Mouse (Mus musculus) stomach, embryonic 14.5 days (tissue): Measurements from ENCODE around the gene Sirt1. TPM values are rescaled to one million over a fixed set of nuclear protein-coding genes. Genes with fewer than 3 reads are reported as not detected.
"Not testable (repeated sequence)": the region's sequence is repeated elsewhere in the genome, so short reads cannot be mapped to it uniquely, and the experiment has no call there.

Experiments used
- ATAC-seq: fragments of 200-750 bp; cut with Nextera tagmentation; 2 replicates; pipeline ENCODE4 v1.8.0; 2017; ENCODE audit warnings: low read depth, moderate TSS enrichment; ENCODE audit not compliant: insufficient number of reproducible peaks, insufficient read depth, low FRiP score
- H3K27ac ChIP-seq: fragments of 300-500 bp; sonication (generic); 2 replicates; pipeline ENCODE4 v1.5.1; 2014; ENCODE audit warnings: mild to moderate bottlenecking, low read length, moderate library complexity, mixed read lengths
- H3K27me3 ChIP-seq: fragments of 300-500 bp; sonication (generic); 2 replicates; pipeline ENCODE4 v1.6.1; 2014; ENCODE audit warnings: low read length, control low read depth, mixed read lengths; ENCODE audit not compliant: control insufficient read depth, insufficient read depth
- H3K36me3 ChIP-seq: fragments of 300-500 bp; sonication (generic); 2 replicates; pipeline ENCODE4 v1.6.1; 2014; ENCODE audit warnings: mild to moderate bottlenecking, control low read depth, low read length, moderate library complexity, mixed read lengths; ENCODE audit not compliant: control insufficient read depth, insufficient read depth
- H3K4me1 ChIP-seq: fragments of 300-500 bp; sonication (generic); 2 replicates; pipeline ENCODE4 v1.6.1; 2014; ENCODE audit warnings: low read length, control low read depth, mixed read lengths; ENCODE audit not compliant: control insufficient read depth, insufficient read depth
- H3K4me2 ChIP-seq: fragments of 300-500 bp; sonication (generic); replicated peaks from 2 replicates; pipeline ENCODE4 v1.6.1; 2014; ENCODE audit warnings: low read depth, low read length, control low read depth
- H3K4me3 ChIP-seq: fragments of 300-500 bp; sonication (generic); 2 replicates; pipeline ENCODE4 v1.5.1; 2014; ENCODE audit warnings: low read depth, low read length, control low read depth
- H3K9ac ChIP-seq: fragments of 300-500 bp; sonication (generic); replicated peaks from 2 replicates; pipeline ENCODE4 v1.6.1; 2014; ENCODE audit warnings: low read depth, mild to moderate bottlenecking, control low read depth, low read length, moderate library complexity, mixed read lengths
- H3K9me3 ChIP-seq: fragments of 300-500 bp; sonication (generic); 2 replicates; pipeline ENCODE4 v1.6.1; 2016; ENCODE audit warnings: low read depth, low read length, control low read depth; ENCODE audit not compliant: control insufficient read depth
- WGBS: fragments of 180-500 bp; shearing (Covaris S2); extraction: QIAGEN DNeasy Blood & Tissue Kit; methylation state at CpG from one replicate; pipeline ENCODE4 v1.1.7; 2014; 5-methylcytosine and 5-hydroxymethylcytosine counted together
- polyA plus RNA-seq: library from polyadenylated mRNA; unstranded; fragments of >200 nt; fragmentation: Nextera tagmentation; extraction: Ambion mirVana; gene quantifications from 2 replicates; pipeline ENCODE4 v1.2.1, GENCODE M21; 2014

The Sirt1 gene
- polyA plus RNA-seq, 1 experiment from 2014 or later: 8.1 TPM

DNA sequence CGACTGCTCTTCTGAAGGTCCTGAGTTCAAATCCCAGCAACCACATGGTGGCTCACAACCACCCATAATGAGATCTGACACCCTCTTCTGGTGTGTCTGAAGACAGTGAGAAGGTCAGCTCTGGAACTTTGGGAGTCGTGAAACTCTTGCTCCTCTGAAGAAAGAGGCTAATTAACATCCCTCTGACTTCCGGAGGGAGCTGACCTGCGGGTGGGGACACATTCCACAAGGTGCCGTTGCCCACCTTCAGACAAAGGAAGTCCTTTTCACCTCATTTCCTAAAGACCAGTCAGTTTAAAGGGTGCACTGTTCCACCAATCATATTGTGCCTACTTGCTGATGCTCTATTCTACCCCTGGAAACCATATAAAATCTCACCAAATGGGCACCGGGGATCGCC is 30.4 kb downstream of the Sirt1 start:
- not testable (repeated sequence) for H3K4me1 ChIP-seq, H3K4me2 ChIP-seq, H3K9me3 ChIP-seq, ATAC-seq, H3K4me3 ChIP-seq, H3K27me3 ChIP-seq, H3K36me3 ChIP-seq, H3K9ac ChIP-seq, H3K27ac ChIP-seq
- WGBS: 79% methylated on average over 7 of the region's 7 CpGs

DNA sequence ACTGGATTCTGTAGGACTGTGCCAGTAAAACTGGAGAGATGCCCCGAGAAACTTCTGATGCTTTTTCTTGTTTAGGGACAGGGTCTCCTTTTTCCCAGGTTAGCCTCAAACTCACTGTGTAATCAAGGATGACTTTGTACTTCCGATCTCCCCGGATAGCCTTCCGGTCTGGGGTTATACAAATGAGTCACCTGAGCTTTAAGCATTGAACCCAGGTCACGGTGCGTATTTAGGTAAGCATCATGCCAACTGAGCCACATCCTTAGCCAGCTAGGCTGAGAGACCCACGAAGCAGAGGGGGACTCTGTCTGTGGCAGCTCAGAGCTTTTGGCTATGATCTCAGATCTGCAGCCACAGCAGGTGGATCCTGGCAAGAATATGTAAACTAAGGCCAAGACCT is 30.8 kb downstream of the Sirt1 start:
- Histone ChIP-seq H3K27ac (no peak overlapping the region), H3K36me3 (no peaks in the 10 kb centered on the region), H3K4me1 (no peaks in the 10 kb centered on the region), H3K9ac (no peak overlapping the region), H3K27me3 (no peaks in the 10 kb centered on the region), H3K4me3 (no peak overlapping the region), H3K9me3 (no peaks in the 10 kb centered on the region), H3K4me2 (no peak overlapping the region)
- ATAC-seq: no peak
- 88% methylated on average over 7 of the region's 7 CpGs for WGBS

DNA sequence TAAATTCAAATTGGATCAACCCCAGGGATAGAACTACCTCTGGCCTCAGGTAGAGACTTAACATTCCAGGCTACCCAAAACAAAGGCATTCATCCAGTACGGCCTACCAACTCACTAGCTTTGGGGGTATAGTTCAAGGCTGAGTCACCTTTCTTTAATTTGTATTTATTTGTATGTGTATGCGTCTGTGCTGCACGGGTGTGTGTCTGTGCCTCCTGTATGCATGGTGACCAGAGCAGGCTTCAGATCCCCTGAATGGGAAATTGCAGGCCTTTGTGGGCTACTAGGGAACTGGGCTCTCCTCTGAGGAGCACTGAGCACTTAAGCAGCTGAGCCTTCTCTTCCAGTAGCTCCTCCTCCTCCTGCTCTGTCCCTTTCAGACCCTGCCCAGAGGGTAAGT is 33.2 kb downstream of the Sirt1 start:
- Histone ChIP-seq H3K4me2 (no peak overlapping the region), H3K27ac (no peak overlapping the region), H3K36me3 (no peaks in the 10 kb centered on the region), H3K4me3 (no peak overlapping the region), H3K9ac (no peak overlapping the region), H3K9me3 (no peaks in the 10 kb centered on the region), H3K4me1 (no peaks in the 10 kb centered on the region), H3K27me3 (no peaks in the 10 kb centered on the region)
- WGBS: 67% methylated on average over 3 of the region's 3 CpGs
- no peak for ATAC-seq

DNA sequence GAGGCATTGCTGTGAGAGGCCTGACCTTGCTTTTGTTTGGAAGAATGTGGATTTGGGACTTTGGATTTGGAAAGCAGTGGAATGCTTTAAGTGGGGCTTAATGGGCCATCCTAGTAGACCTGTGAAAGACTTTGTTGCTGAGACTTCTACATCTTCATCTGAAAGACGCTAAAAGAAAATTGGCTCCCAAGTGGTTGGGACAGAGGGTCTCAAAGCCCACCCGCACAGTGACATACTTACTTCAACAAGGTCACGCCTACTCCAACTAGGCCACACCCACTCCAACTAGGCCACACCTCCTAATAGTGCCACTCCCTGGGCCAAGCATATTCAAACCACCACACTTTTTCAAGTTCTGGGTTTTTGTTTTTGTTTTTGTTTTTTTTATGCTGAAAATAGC is 36.8 kb downstream of the Sirt1 start:
- Histone ChIP-seq H3K9me3 (no peaks in the 10 kb centered on the region), H3K27me3 (no peaks in the 10 kb centered on the region), H3K4me3 (no peak overlapping the region), H3K4me2 (no peak overlapping the region), H3K4me1 (no peaks in the 10 kb centered on the region), H3K9ac (no peak overlapping the region), H3K27ac (no peak overlapping the region), H3K36me3 (no peaks in the 10 kb centered on the region)
- ATAC-seq: no peak
- WGBS: 94% methylated on average over 3 of the region's 3 CpGs

DNA sequence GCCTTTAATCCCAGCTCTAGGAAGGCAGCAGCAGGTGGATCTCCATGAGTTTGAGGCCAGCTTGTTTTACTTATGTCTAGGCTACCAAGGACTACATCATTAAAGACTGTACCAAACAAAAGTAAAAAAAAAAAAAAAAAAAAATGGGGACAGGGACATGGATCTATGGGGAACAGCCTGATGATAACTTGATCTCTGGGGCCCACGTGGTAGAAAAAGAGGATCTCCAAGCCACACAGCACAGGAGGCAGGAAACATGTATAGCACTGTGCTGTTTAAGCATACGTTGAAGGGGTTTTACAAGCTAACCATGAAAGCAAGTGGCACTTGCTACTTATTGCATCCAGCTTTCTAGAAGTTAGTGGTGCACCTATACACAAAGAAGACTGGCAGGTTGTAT is 40.2 kb downstream of the Sirt1 start:
- H3K9ac ChIP-seq: no peak overlapping the region
- 83% methylated on average over 2 of the region's 2 CpGs for WGBS
- peaks cover 11% of the 10 kb centered on the region; the same call in 1 of the 2 replicates for H3K4me1 ChIP-seq
- no peaks in the 10 kb centered on the region for H3K27me3 ChIP-seq
- no peaks in the 10 kb centered on the region for H3K9me3 ChIP-seq
- no peaks in the 10 kb centered on the region for H3K36me3 ChIP-seq
- no peak overlapping the region for H3K27ac ChIP-seq
- no peak for ATAC-seq
- H3K4me2 ChIP-seq: no peak overlapping the region
- H3K4me3 ChIP-seq: no peak overlapping the region

DNA sequence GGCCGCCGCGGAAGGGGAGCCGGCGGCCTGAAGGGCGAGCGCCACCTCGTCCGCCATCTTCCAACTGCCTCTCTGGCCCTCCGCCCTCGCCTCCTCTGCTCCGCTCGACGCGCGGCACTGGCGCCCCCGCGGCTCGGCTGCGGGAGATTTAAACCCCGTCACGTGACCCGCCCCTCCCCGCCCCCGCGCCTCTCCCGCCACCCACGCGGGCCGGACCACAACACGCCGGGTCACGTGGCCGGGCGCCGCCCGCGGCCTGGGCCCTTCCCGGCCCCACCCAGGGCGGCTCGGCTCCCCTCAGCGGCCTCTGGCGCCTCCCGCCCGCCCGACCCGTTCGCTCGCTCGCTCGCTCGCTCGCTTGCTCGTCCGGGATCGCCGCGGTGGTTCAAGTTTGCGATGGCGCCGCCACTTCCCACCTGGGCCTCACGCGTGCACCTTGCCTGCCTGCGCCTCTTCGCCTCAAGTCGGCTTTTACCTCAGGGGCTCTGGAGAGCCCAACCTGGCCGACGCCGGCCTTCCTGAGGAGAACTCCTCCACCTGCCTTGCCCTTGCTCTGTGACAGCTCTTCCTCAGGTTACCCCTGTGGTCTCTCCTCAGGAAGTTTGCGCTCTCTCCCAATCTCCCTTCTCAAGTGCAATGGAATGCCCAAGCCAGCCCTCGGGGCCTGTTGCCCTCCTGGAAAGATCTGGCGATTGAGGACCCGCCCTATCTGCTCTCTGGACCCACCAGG is 42.4 kb downstream of the Sirt1 start:
- H3K27me3 ChIP-seq: no peaks in the 10 kb centered on the region
- H3K4me2 ChIP-seq: peak overlapping the region; percentile 75
- no peaks in the 10 kb centered on the region for H3K9me3 ChIP-seq
- peak; percentile 97 for ATAC-seq
- peak overlapping the region; percentile 92 for H3K9ac ChIP-seq
- H3K4me3 ChIP-seq: peak overlapping the region; percentile 55
- H3K36me3 ChIP-seq: peaks cover 9% of the 10 kb centered on the region; the same call in 1 of the 2 replicates
- H3K4me1 ChIP-seq: peaks cover 11% of the 10 kb centered on the region; the same call in 1 of the 2 replicates
- peak overlapping the region; percentile 84 for H3K27ac ChIP-seq
- under 1% methylated on average over 42 of the region's 74 CpGs for WGBS

DNA sequence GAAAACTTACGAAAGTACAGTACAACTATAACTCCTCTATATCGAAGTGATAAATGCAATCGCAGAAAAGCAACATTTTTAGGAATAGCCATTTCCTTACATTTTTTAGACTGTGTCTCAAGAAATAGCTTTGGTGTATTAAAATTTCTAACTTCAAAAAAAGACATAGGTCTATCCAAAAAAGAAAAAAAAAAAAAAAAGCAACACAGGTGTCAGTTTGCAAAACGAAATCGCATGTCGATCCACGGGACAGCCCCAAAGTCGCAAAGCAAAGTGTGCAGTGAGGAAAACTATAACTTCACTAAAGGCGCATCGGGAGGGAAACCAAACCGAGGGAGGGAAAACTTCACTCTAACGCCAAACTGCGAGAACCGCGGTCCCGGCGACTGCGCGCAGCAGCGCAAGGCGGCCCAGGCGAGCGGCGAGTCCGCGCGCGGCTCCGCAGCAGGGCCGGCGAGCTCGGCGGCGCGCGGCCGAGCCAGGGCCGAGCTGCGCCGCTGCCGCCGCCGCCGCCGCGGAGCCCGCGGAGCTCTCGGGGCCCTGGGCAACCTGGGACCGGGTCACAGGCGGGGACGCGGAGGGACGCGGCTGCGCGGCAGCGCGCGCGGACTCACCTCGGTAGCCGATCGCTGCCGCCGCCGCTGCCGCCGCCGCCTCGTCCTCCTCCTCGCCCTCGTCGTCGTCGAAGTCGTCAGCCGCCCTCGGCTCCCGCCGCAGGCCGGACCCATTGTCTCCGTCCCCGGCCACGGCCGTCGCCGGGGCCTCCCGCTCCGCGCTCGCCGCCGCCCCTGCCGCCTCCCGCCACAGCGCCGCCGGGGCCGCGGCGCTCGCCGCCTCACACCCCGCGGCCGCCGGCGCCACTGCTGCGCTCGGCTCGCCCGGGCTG is 43.3 kb downstream of the Sirt1 start:
- Histone ChIP-seq H3K9ac (peak overlapping the region; percentile 92), H3K36me3 (peaks cover 12% of the 10 kb centered on the region; the same call in 1 of the 2 replicates), H3K4me1 (peaks cover 11% of the 10 kb centered on the region; the same call in 1 of the 2 replicates), H3K27me3 (no peaks in the 10 kb centered on the region), H3K4me2 (peak overlapping the region; percentile 75), H3K4me3 (peak overlapping the region; percentile 55), H3K27ac (peak overlapping the region; percentile 84), H3K9me3 (no peaks in the 10 kb centered on the region)
- under 1% methylated on average over 96 of the region's 113 CpGs for WGBS
- ATAC-seq: peak; percentile 77

DNA sequence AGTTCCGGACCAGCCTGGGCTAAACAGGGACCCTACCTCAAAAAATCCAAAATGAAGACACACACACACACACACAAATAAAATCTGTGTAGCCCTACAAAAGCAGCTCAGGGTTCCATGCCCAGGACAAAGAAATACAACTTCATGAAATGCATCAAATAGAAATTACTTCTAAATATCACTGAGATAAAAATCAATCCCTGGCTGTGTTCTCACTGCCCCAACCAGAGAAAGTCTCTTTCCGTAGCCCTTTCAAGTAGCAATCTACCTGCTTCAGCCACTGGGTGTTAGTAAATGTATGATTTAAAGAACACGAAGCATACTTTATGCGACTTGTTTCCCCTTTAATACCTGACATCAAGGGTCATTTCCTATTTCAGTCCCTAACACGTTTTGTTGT is 44.2 kb downstream of the Sirt1 start:
- Histone ChIP-seq H3K36me3 (peaks cover 12% of the 10 kb centered on the region; the same call in 1 of the 2 replicates), H3K4me3 (peak overlapping the region; percentile 55), H3K4me2 (peak overlapping the region; percentile 75), H3K4me1 (peaks cover 11% of the 10 kb centered on the region; the same call in 1 of the 2 replicates), H3K27me3 (no peaks in the 10 kb centered on the region), H3K9ac (no peak overlapping the region), H3K9me3 (no peaks in the 10 kb centered on the region), H3K27ac (no peak overlapping the region)
- WGBS: 24% methylated on average over 5 of the region's 5 CpGs
- ATAC-seq: no peak
